Mouse (Mus musculus): ENCODE data around the gene Gm609.
"Not testable (repeated sequence)": the region's sequence is repeated elsewhere in the genome, so short reads cannot be mapped to it uniquely, and the experiment has no call there.

Gene Gm609

DNA sequence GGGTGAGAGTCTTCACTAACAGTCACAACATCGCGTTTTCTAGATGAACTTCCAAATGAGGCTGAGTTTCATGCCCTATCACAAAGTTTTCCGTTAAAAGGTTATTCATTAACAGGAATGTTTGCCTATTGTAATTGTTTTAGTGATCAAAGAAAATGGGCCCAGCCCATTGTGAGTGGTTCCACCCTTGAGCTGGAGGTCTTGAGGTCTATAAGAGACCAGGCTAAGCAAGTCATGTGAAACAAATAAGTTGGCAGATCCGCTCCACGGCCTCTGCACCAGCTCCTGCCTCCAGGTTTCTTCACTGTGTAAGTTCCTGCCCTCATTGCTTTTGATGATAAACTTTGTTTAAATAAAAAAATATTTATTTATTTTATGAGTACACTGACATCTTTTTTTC, at the start of gene Gm609:
Gene Gm609 (minus strand): TSS at position 43 of the 400 bp plus-strand sequence.
- no peak for DNase-seq (ENCODE audit: low read depth, low spot score)

DNA sequence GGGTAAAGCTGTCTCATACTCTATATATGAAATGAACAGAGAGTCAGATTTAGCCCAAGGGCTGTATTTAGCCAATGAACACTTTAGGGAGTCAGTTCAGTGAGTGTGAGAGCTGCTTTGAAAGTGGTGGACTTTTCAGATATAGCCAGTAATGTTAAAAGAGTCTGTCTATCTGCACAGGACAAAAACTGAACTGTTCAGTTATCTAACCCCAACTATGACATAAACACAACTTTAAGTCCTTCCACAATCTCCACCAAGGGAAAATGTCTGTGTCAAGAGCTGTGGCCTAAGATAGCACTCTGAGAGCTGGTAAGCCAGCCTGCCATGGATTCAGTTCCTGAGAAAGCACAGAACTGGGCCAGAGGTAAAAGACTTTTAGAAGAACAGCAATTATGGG, 49.3 kb upstream of the Gm609 start:
- DNase-seq (ENCODE audit: low read depth, low spot score) = no peak

DNA sequence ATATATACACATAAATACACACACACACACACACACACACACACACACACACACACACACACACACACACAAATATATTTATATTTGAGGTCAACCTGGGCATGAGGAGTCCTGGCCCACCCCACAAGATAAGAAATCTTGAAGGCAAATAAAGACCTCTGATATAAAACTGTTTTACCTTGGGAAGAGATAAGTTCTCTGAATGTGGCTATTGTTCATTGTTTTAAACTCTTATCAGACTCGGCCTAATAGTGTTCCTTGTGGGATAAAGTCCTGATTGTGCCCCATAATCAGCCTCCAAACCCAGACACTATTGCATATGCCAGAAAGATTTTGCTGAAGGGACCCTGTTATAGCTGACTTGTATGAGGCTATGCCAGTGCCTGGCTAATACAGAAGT, 45.6 kb upstream of the Gm609 start:
- not testable (repeated sequence) for DNase-seq (ENCODE audit: low read depth, low spot score)

DNA sequence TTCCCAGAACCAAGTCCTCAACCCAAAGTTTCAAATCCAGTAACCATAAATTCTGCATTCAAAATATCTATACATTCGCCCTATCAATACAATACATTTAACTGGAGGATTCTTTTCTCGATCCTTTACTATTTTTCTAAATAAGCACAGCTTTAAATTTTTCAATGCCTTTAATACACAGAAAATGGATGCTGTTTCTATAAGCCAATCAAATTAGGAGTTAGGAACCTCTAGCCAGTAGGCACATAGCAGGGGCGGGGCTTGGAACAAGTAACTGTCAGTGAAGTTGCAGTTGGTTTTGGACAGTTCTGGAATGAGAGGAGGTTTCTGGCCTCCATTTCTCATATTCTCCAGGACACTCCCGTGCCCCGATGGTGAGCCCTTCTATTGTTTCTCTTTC, 42.2 kb upstream of the Gm609 start, which contains the start of gene Slc9c1:
Gene Slc9c1 (plus strand): TSS at position 301 of the 400 bp plus-strand sequence.
- no peak for DNase-seq (ENCODE audit: low read depth, low spot score)

DNA sequence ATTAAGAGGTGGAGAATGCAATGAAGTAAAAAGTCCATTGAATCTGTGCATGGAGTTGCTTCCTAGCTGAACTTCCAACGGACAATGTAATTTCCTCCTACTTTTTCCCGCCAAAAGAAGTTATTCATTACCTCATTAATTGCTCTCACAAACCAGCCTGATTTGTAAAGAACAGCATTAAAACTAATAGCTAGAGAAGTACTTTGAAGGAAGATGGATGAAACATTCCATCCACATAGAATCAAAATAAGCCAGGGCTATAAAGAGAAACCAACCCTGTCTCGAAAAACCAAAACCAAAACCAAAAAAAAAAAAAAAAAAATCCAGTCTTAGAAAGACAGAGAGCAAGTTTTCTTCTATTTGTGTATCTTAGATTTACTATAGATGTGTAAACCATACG, 39.2 kb upstream of the Gm609 start, which contains the start of gene Gm17783:
Gene Gm17783 (minus strand): TSS at position 101 of the 400 bp plus-strand sequence.
- no peak for DNase-seq (ENCODE audit: low read depth, low spot score)

DNA sequence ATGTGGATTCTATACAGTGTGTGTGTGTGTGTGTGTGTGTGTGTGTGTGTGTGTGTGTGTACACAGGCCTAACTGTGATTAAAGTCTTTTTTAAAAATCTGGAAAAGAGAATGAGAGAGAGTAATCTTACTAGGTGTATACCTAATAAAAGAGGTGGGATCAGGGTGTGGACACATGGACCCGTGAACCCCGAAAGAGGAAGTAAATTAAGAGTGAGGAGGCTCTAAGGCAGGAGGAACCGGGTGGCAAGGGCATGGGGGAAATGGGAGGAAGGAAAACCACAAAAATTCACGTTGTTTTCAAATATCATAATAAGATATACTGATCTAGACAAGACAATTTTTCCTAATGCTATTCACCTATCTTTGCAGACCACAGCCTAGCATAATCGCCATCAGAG, 32.8 kb upstream of the Gm609 start:
- DNase-seq (ENCODE audit: low read depth, low spot score) = no peak

DNA sequence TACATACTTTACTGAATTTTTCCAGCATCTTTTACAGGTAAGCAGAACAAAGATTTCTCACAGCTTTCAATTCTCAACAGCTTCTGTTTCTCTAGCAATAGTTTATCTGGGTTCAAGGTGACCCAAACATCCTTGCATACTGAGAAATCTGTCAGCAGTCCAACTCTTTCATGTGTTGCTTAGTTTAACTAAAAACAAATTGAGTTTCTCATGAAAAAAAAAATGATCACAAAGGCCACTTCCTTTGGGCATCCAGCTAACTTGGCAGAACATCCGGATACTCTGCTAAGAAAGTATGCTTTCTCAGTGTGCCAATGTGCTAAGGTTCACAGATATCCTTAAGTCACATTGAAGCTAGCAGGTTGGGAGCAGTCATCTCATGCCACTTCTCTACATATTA, 2.6 kb upstream of the Gm609 start:
- DNase-seq (ENCODE audit: low read depth, low spot score) = no peak

DNA sequence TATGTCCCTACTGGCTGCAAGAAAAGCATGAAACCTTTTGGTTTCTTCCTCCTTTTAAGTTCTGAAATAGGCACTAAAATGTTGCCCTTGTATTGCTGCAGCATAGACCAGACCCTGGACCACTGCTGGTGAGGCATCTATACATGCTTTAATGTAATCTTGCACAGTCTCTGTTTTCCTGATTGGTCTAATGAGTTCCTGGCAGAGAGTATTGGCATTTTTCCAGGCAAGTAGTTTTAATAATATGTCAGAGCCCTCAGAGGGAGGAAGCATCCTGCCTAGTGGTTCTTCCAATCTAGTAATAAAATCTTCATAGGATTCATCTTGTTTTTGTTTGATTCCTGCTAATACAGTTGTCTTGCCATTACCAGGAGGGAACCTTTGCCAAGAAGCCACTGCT, 15.8 kb downstream of the Gm609 start:
- DNase-seq (ENCODE audit: low read depth, low spot score) = no peak

DNA sequence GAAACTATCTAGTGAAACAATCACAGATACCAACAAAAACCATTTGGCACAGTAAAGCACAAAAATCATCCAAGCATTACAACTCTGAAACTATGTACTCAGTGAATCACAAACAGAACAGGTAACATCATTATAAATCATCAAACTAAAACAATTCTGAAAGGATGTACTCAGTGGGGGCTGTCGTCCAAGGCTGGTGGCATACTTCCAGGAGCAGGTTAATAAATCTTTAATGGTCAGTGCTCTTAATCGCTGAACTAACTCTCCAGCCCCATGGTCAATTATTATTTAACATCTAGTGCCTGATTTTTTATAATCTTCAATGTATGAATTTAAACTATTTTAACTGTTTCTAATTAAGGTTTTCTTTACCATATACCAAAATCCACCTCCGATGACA, 20.9 kb downstream of the Gm609 start:
- not testable (repeated sequence) for DNase-seq (ENCODE audit: low read depth, low spot score)

DNA sequence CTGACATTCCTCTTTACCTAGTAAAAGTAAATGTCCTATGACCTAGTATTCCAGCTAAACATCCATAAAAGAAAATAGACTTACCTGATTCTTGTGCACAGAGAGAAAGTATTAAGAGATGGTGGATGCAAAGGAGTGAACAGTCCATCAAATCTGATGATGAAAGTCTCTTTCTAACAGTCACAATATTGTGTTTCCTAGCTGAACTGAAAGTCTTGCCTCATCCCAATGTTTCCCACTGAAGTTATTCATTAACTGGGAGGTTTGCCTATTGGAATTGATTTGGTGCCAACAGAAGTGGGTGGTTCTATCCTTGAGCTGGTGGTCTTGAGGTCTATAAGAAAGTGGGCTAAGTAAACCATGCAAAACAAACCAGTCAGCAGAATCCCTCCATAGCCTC, 38.0 kb downstream of the Gm609 start:
- DNase-seq (ENCODE audit: low read depth, low spot score) = no peak

DNA sequence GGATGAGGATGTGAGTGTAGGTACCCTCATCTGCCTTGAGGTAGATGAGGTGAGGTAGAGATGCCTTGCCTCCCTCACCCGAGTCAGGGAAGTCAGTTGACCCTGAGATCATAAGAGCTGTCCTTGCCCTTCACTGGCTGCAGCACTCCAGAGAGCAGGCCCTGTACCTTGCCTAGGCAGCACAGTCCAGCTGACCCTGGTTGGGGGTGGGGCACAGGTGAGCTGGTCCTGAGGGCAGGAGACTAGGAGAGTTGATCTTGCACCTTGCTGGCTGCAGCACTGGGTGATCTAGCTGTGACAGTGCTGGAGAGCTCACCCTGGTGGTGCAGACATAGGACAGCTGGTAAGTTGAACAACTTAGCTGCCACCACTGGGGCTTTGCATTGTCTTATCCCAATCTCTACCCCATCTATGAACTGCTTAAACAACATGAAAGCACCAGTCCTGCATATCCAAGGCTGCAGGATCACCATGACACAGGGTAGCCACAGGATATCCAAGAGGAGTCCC, 55.5 kb downstream of the Gm609 start:
- no peak for DNase-seq (ENCODE audit: low read depth, low spot score)

DNA sequence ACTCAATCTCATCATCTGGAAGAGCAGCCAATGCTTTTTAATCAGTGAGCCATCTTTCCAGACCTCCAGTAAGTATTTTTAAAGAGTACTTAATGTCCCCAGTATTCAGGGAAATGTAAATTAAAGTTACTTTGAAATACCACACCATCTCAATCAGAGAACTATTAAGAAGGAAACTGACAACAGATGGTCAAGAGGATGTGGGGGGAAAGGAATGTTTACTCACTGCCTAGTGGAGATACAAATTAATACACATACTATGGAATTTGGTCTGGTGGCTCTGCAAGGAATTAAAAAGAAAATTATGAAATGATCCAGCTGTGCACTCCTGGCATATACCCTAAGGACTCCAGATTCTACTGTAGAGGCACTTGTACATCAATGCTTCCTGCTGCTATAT, 57.2 kb downstream of the Gm609 start:
- DNase-seq (ENCODE audit: low read depth, low spot score) = no peak

DNA sequence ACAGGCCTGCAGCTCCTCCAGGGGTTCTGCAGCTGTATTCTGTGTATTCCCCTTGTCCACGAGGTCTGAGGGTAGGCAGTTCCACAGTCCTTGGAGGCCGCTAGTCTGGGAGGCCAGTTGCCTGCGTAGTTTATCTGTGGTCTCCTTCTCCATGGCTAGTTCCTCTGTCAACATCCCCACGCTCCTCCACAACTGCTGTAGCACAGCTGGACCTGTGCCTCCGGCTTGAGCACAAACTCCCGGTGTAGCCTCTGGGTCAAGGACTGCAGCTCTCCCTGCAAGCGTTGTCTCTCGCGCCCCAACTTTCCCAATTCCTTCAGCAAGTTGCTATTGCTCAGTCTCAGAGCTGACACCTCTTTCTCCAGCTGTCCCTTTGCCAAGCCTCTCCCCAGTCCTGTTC, 65.1 kb downstream of the Gm609 start:
- DNase-seq (ENCODE audit: low read depth, low spot score) = no peak

DNA sequence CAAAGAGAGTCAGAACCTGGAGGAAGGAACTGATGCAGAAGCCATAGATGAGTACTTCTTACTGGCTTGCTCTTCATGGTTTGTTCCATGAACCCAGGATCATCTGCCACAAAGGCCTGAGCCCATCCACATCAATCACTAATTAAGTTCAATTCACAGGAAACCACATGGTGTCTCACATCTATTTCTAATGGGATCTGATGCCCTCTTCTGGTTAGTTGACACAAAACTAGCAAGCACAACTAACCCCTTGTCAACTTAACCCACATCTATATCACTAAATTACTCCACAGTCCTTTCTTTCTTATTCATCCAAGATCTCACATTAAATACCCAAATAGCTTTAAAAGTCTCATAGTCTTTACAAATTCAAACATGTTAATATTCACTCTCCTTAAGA, 79.3 kb downstream of the Gm609 start:
- DNase-seq (ENCODE audit: low read depth, low spot score) = no peak

DNA sequence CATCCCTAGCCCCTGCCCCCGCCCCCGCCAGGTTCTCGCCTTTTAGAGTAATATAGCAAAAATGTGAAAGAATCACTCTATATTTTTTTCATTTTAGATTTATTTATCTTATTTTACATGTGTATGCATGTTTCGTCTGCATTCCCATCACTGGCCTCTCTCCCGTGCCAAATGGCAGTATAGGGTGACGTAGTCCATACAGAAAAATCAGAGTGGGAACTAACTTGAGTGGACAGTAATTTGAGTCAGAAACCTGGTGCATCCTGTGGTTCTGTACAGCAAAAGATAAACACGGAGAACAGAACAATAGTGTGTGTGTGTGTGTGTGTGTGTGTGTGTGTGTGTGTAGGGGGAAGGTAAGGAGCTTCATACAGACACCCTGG, 83.7 kb downstream of the Gm609 start:
- DNase-seq (ENCODE audit: low read depth, low spot score) = not testable (repeated sequence)

DNA sequence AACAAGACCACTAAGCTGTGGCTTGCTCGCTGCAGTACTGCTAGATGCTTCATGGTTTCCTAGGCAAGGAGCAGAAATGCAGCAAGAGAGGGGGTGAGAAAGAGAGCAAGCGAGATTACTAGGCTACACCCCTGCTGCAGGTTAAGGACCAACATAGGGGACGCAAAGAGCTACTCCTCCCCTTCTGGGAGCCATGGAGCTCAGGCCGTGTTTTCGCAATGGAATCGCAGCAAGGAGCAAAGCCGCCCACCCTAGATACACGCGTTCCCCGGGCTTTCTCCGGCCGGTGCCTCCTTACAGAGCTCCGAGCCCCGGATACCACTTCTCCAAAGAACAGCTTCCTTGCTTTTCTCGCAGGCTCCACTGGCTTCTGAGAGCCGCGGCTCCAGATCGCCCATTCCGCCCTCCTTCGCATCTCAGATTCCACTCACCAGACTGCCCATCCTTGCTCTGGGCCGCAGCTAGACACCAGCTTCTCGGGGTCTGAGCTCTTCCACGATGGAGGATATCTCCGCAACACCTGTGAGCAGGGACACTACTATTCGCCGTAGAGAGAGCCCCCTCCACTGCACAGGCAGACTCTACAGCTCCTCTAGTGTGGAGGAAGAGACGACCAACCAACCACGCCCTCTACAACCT, 84.2 kb downstream of the Gm609 start, which contains the start of gene Cd200:
Gene Cd200 (minus strand): TSS at position 629 of the 639 bp plus-strand sequence.
- DNase-seq (ENCODE audit: low read depth, low spot score) = peak; percentile 59

DNA sequence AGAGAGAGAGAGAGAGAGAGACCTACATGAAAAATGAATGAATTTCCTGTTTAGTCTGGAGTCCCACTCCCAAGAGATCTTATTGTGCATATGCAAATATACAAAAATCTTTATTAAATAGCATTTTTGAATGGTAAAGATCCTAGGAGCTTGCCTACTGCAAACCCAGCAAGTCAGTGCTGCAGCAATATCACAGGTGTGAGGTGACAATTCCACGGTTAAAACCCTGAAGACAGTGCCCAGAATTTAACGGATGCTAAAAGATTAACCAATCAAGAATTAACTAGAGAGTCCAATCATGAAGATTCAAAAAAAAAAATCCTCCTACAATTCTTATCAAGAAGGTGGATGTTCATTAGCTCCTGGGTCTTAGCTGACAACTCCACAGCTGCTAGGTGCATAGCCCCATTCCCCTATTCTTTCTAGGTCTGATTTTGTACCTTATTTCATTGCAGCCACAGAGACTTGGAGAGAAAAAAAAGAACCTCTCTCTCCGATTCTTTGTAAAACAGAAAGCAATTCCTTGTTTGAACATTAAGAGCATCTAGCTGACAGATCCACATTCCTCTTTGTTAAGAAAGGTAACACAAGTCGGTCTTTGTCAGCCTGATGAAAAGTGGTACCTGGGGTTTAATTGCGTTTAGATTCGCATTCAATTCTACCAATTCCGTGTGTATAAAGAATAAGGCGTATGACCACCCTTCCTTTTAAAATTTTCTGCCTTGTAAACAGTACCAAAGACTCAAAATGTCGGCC, 84.9 kb downstream of the Gm609 start:
- DNase-seq (ENCODE audit: low read depth, low spot score) = no peak

DNA sequence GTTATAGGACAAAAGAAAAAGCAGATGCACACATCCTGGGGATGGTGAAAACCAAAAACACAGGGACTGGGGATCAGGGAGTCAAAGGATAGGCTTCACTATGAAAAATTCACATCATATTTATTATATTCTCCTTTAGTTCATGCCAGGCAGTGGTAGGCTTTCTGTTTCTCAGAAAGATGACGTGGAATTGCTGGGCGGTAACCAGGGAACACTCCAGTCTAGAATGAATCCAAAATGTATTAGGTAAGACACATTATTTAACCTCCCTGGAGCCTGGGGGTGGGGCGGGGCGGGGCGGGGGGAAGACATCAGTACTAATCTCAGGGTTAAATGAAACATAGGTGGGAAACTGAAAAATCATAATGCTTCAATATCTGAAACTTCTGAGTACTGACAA, 85.7 kb downstream of the Gm609 start:
- no peak for DNase-seq (ENCODE audit: low read depth, low spot score)

DNA sequence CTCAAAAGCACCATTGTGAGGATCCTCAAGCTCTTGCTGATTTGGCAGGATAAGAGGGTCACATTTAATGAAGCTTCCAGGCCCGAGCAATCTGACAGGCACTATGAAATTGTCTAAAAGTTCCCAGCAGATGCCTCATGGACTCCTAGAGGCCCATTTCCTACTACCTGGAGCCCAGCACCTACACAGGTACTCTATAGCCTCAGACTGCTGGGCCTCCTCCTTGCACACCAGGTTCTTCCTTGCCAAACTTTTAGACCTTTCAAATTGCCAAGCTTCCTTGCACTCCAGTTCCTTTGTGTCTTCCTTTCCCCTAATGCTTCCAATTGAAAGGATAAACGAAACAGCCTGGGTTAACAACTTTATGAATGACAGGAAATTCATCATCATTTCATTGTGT, 89.8 kb downstream of the Gm609 start:
- no peak for DNase-seq (ENCODE audit: low read depth, low spot score)

DNA sequence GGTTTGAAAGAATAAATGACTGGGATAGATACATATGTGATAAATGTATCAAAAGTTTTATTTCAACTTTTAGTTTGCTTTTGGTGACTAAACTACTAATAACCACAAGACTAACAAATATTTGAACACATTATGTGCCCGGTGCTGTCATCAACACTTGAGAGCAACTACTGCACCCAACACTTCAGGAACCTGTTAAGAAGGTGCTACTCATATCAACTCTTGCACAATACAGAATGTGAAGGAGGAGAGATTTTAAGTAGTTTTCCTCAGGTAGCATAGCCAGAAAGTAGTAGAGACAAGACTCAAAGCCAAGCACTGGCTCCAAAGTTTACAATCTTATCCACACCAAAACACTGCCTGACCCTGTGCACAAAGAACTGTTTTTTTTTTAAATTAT, 90.7 kb downstream of the Gm609 start:
- no peak for DNase-seq (ENCODE audit: low read depth, low spot score)

DNA sequence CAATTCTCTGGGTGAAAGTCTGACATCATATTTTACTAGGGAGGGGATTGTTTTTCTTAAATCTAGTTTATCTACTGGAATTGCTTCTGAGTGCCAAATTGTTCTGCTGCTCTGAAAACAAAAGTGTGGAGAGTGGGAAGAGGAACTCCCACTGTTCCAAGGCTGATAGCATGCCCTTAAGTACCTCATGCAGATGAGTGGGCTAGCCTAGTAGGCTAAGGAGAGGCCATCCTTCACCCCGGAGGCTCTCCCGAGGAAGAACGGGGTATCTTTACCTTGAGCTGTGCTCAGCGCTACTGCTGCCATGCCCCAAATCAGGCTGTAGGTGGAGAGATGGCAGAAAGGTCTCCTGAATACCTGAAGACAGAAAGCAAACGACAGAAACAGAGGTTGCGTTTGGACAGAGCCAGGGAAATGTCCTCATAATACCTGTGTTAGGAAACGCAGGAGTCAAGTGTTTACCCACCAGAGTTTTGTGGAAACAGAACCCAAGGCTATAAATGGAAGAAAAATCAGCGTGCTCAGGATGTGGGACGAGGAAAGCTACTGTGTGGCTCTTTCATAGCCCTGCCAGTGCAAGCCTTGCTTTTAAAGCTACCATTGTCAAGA, 92.7 kb downstream of the Gm609 start:
- DNase-seq (ENCODE audit: low read depth, low spot score) = no peak

DNA sequence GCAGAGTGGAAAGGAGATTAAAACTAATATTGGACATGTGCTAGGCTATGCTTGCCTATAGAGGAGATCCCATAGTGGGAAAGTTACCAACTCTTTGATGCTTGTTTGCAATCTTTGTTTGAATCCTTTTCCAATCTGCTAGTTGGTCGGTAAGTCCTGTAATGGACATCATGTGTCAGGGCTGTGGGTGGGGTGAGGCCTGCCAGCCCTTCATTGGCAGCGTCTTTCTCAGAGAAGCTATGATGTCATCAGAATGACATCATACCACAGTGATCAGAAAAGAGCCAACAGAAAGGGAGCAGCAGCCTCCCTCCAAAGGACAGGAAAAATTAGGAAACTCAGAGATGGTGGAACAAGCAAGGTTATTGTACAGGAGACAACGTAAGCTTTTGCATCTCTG, 93.4 kb downstream of the Gm609 start:
- DNase-seq (ENCODE audit: low read depth, low spot score) = no peak

DNA sequence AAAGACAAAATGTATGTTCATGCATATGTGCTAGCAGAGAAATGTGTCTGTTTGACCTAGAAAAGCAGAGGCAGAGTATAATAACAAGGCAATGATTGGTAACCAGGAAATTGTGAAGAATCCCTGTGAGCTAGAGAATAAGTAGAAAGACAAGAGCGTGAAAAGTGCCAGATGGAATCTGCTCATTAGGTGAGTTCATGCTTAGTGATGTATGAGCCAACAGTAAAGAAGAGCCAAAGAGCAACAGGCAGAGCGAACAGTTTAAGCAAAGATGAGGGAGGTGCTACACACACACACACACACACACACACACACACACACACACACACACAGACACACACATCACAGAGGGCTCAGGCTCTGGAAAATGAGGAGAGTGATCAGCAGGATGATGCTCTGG, 95.3 kb downstream of the Gm609 start:
- DNase-seq (ENCODE audit: low read depth, low spot score) = no peak
